In genomic region chr9:31384786-31385499, GRCm38 (mm10) we compare ENCODE assay signal across 10 mouse cellular contexts. TPM values are rescaled to one million over a fixed set of nuclear protein-coding genes. Genes with fewer than 3 reads are reported as not detected.
A peak's percentile ranks its signal among the peaks of the same experiment; 100 is the strongest.
DNase-seq lines count a peak whose midpoint lies in the region; ATAC-seq and TF ChIP-seq lines count a peak whose summit lies in the region.
"Had no signal": no experiment of that assay in that cellular context is flagged by ENCODE, and none has a peak within 500 bp of the region (broad histone marks: within the 10 kb centered on the region; RNA-seq: fewer than 3 reads in every experiment).

No protein-coding gene starts in this region.

- peaks cover 35% of the 10 kb centered on the region for H3K4me1 ChIP-seq in megakaryocyte, embryonic 14.5 days
- H3K4me1 ChIP-seq in intestine, postnatal 0 days (replicated peaks; ENCODE audit: control insufficient read depth, insufficient read depth, low read length), result peaks cover 3% of the 10 kb centered on the region; the same call in 1 of the 2 replicates
- H3K4me1 ChIP-seq in olfactory bulb, adult 2 months (ENCODE audit: control insufficient read depth, insufficient read depth, low read length), result peaks cover 14% of the 10 kb centered on the region; the same call in 1 of the 2 replicates

- peak overlapping the region; percentile 96 for H3K4me3 ChIP-seq in megakaryocyte, embryonic 14.5 days (replicated peaks)
- H3K4me3 ChIP-seq in intestine, postnatal 0 days (ENCODE audit: low read depth, low read length), result no peak overlapping the region
- peak overlapping the region; percentile 87 for H3K4me3 ChIP-seq in olfactory bulb, adult 2 months (ENCODE audit: insufficient read depth, low read depth, low read length)

- no peak for ATAC-seq in frontal cortex, adult (ENCODE audit: low TSS enrichment)
- ATAC-seq in megakaryocyte, adult 5-6 weeks (ENCODE audit: poor library complexity, severe bottlenecking), result no peak
- ATAC-seq in intestine, postnatal 0 days, result no peak
- ATAC-seq in megakaryocyte progenitor cell, adult 5-6 weeks (replicated peaks; ENCODE audit: poor library complexity), result no peak

- H3K9me3 ChIP-seq in megakaryocyte, embryonic 14.5 days, result no peaks in the 10 kb centered on the region
- no peaks in the 10 kb centered on the region for H3K9me3 ChIP-seq in intestine, postnatal 0 days (ENCODE audit: control insufficient read depth)
- H3K9me3 ChIP-seq: G1E had no signal

- DNase-seq in frontal cortex, postnatal 36 days (ENCODE audit: low spot score in 2 of 2), result peak; percentile 24
- DNase-seq in embryo, embryonic 11 days, result no peak
- DNase-seq: gastrocnemius, postnatal 36 days had no signal

- no peaks in the 10 kb centered on the region for H3K27me3 ChIP-seq in megakaryocyte, embryonic 14.5 days (replicated peaks)
- H3K27me3 ChIP-seq in intestine, postnatal 0 days (replicated peaks; ENCODE audit: control insufficient read depth, insufficient read depth, low read length), result no peaks in the 10 kb centered on the region

- 80% methylated on average over 17 of the region's 17 CpGs for WGBS in intestine, postnatal 0 days
- 56% methylated on average over 17 of the region's 17 CpGs for WGBS in olfactory bulb, adult 2 months

- no peak overlapping the region for H3K9ac ChIP-seq in intestine, postnatal 0 days (ENCODE audit: low read depth, low read length)

- TF ChIP-seq POLR2A in olfactory bulb, adult 2 months (IDR thresholded peaks at IDR 0.05; ENCODE audit: insufficient read depth, low read depth, low read length), result no peak

- TF ChIP-seq CTCF in intestine, postnatal 0 days (IDR thresholded peaks at IDR 0.05; ENCODE audit: low read depth), result no peak
- no peak for TF ChIP-seq CTCF in olfactory bulb, adult 2 months (IDR thresholded peaks at IDR 0.05; ENCODE audit: insufficient read depth, low read depth, low read length)

- peak overlapping the region; percentile 81; the same call in 1 of the 2 replicates for H3K4me2 ChIP-seq in intestine, postnatal 0 days (replicated peaks; ENCODE audit: low read depth)

- H3K27ac ChIP-seq in intestine, postnatal 0 days (ENCODE audit: low read depth, low read length), result no peak overlapping the region
- peak overlapping the region; percentile 32; the same call in 1 of the 2 replicates for H3K27ac ChIP-seq in olfactory bulb, adult 2 months (ENCODE audit: insufficient read depth, low read depth, low read length)

- H3K36me3 ChIP-seq in megakaryocyte, embryonic 14.5 days (replicated peaks; ENCODE audit: low read length), result peaks cover 15% of the 10 kb centered on the region
- peaks cover 7% of the 10 kb centered on the region; the same call in 1 of the 2 replicates for H3K36me3 ChIP-seq in intestine, postnatal 0 days (ENCODE audit: control insufficient read depth, insufficient read depth)

RNA-seq across cellular contexts. Expression of gene Nfrkb, which starts 1.0 kb away (rescaled TPM):
- polyA plus RNA-seq in megakaryocyte, embryonic 14.5 days (2012; ENCODE audit: insufficient read depth, low replicate concordance), result 5.4 and 6.0 TPM in 2 replicates
- total RNA-seq in megakaryocyte, adult 5-6 weeks (2015), result 12.9 and 14.5 TPM in 2 replicates
- 13.5 and 17.1 TPM in 2 replicates for total RNA-seq in megakaryocyte, adult 5-6 weeks (2017)
- polyA plus RNA-seq in intestine, postnatal 0 days (2015; fragmentation: Nextera tagmentation; extraction: Ambion mirVana), result 8.5 and 8.9 TPM in 2 replicates
- not detected in 2 replicates for polyA plus RNA-seq in olfactory bulb, adult 2 months (2012; ENCODE audit: insufficient read depth, insufficient read length, low replicate concordance, missing spikeins)
- 10.8 and 22.7 TPM in 2 replicates for total RNA-seq in megakaryocyte progenitor cell, adult 5-6 weeks (2015)
- 18.5 and 24.5 TPM in 2 replicates for total RNA-seq in megakaryocyte progenitor cell, adult 5-6 weeks (2017)
